In the genomic region with DNA sequence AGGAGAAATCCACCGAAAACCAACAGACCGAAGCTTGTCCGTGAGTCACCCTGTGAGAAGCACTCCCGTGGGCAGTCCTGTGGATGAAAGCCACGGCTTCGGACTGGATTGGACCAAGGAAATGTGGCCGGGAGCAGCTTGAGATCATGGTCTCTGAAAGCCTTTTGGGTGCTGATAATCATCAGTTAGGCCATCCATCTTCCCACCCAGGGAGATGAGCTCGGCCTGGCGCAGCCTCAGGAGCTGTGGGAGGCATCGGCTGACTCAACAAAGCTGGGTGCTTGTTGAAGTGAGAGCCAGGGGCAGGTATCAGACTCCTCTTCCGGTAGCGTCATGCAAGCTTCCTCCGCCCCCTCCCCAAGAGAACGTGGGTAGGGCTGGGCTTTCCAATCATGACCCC, we compare ENCODE assay signal across 26 mouse cellular contexts.
"Had no signal": no experiment of that assay in that cellular context is flagged by ENCODE, and none has a peak within 500 bp of the region (broad histone marks: within the 10 kb centered on the region; RNA-seq: fewer than 3 reads in every experiment).

No protein-coding gene starts in this region.

- H3K27ac ChIP-seq: kidney, postnatal 0 days; layer of hippocampus, adult 2 months; limb, embryonic 10.5 days; limb, embryonic 13.5 days; liver, embryonic 12.5 days; liver, embryonic 15.5 days; midbrain, embryonic 10.5 days; midbrain, embryonic 13.5 days; neural tube, embryonic 13.5 days; stomach, postnatal 0 days had no signal

- ATAC-seq: liver, embryonic 12.5 days; midbrain, embryonic 13.5 days; midbrain, embryonic 16.5 days had no signal

- H3K4me1 ChIP-seq: limb, embryonic 13.5 days; liver, embryonic 12.5 days; liver, embryonic 15.5 days; megakaryocyte, embryonic 14.5 days; midbrain, embryonic 10.5 days; midbrain, embryonic 13.5 days; neural tube, embryonic 13.5 days had no signal

- H3K9me3 ChIP-seq: limb, embryonic 10.5 days; liver, embryonic 12.5 days; liver, embryonic 15.5 days; lung, embryonic 15.5 days; midbrain, embryonic 10.5 days; midbrain, embryonic 13.5 days; neural tube, embryonic 13.5 days had no signal

- H3K27me3 ChIP-seq: limb, embryonic 13.5 days; liver, embryonic 12.5 days; liver, embryonic 15.5 days; lung, embryonic 15.5 days; midbrain, embryonic 13.5 days; neural tube, embryonic 13.5 days had no signal

- H3K36me3 ChIP-seq: limb, embryonic 10.5 days; limb, embryonic 13.5 days; liver, embryonic 12.5 days; liver, embryonic 15.5 days; lung, embryonic 15.5 days; midbrain, embryonic 10.5 days; midbrain, embryonic 13.5 days; neural tube, embryonic 13.5 days had no signal

- DNase-seq: kidney, adult 9 months; kidney, postnatal 25 days; layer of hippocampus, adult 9-11 months; liver; lung, adult 18-20 months; lung, postnatal 10 days; lung, postnatal 36 days; retina, postnatal 1 day; right cerebral cortex, postnatal 14 days; right cerebral cortex, postnatal 4 days; thymus, adult 18-20 months; thymus, postnatal 36 days had no signal

- H3K4me3 ChIP-seq: layer of hippocampus, adult 2 months; limb, embryonic 10.5 days; limb, embryonic 13.5 days; liver, embryonic 12.5 days; liver, embryonic 15.5 days; lung, embryonic 15.5 days; megakaryocyte, embryonic 14.5 days; midbrain, embryonic 10.5 days; midbrain, embryonic 13.5 days; myocyte; neural tube, embryonic 13.5 days had no signal

- H3K9ac ChIP-seq: limb, embryonic 13.5 days; liver, embryonic 12.5 days; liver, embryonic 15.5 days; lung, embryonic 15.5 days; midbrain, embryonic 13.5 days; neural tube, embryonic 13.5 days had no signal

- H3K4me2 ChIP-seq: limb, embryonic 13.5 days; liver, embryonic 12.5 days; liver, embryonic 15.5 days; lung, embryonic 15.5 days; midbrain, embryonic 13.5 days; neural tube, embryonic 13.5 days had no signal
